Mouse (Mus musculus): ENCODE results near the gene Erbb4.

The Erbb4 gene

DNA sequence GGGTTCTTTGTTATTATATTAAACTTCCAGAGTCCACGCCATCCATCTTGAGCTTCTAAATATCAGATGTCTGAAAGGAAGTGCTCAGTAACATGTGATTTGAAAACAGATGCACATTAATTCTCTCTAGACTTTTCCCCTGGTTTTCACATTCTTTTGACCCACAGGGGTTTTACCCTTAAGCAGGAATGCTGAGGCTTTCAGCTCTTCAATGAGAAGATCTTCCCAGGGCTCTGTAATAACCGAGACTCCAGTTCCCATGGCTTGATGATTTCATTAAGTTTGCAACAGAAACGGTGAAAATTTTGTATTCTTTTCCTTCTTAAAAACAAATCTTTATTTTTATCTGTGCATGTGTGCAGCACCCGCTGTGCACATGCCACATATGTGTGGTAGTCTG, 1051.4 kb downstream of the Erbb4 start:
- no peak for DNase-seq (ENCODE audit: low spot score)

DNA sequence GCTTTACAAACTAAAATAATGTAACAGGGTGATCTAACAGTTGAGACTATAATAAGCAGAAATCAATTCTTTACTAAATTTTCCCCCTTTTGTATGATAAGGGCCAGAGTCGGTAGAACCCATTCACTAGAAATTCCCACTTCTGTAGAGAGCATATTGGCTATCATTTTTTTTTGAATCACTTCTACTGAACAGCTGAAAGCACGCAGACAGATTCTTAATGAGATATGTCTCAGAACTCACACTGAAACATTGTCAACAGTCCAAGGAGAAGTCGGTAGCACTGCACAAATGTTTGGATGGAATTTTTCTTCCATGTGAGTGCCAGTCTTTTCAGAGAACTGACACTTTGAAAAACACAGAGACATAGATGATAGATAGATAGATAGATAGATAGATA, 1053.1 kb downstream of the Erbb4 start:
- no peak for DNase-seq (ENCODE audit: low spot score)

DNA sequence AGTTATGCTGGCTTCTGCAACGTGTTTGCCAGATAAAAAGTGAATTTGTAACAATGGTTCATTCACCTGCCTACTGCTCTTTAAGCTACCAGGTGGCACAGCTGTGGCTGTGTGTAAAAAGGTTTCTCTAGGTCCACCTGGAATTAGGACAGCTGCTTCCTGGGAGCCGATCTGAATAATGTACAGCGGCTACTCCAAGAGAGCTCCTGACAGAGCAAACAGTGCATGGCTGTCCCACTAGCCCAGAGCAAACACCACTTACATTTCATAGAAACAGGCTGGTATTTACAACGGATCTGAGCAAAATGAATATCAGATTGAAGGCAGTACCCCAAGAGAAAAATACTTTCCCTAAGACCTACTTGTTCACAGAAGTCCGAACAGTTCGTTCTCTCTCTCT, 1058.0 kb downstream of the Erbb4 start:
- DNase-seq (ENCODE audit: low spot score), result no peak

DNA sequence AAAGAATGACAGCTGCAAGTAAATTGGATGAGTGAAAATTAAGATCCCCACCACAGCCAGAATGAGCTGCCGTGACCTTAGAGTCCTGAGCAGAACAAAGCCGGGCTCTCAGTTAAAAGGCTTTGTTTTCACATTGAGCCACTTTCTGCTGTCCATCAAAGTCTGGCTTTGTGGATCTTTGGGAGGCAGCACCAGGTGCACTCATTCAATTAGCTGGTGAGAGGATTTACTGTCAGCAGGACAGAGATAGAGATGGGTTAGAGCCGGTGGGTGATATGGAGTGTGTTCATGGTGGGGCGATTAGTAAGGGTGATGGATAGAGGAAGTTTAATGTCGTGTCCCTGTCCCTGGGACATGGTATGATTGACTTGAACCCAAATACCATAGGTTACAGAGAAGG, 1060.7 kb downstream of the Erbb4 start:
- DNase-seq (ENCODE audit: low spot score), result no peak

DNA sequence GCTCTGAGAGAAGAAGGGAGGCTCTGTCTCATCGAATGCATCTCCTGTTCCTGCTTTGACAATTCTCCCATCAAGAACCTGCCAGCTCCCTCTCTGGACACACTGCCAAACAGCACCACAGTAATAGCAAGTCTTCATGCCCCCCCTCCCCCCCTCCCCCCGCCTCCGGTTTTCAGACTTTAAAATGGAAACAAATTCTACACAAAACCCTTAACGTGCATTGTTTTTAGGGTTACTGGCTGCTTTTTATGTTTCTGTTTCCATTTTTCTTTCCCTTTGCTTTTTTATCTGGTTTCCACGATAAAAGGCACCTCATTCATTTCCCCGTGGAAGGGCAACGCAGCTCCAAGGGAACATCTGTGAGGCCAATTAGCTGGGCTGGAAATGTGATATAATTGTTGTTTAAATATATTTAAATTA, 1061.3 kb downstream of the Erbb4 start:
- no peak for DNase-seq (ENCODE audit: low spot score)

DNA sequence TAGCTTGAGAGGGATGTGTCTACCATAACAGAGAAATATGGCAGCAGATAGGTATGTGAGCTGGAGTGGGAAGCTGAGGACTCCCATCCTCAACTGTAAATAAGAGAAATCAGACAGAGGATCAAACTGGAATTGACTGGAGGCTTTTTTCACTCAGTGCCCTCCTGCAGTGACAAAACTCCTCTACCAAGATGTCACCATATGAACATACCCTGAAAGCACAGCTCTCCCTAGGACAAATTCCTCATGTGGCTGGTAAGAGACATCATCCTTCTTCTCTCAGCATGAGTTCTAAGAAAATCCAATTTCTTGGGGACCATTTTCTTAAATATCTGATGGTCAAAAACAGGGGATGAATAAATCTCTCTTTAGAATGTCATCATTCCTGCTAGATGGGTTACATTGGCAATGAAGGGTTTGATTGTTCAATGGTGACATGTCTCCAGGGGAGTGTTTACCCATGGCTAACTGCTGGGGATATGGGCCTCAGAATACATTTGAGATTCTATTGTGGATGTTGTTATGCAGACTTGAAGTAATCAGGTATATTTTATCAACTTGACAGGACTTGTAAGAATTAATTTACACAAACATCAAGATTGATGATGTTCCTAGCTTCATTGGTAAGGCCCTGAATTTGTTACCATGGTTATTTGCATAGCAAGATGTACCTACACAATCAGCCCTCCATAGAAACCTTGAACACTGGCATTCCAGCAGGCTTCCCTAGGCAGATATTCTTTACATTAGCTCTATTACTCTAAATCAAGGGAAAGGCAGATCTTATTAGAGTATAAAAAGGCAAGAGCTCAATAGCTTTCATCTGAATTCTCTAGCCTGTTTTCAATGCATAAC, 1083.5 kb downstream of the Erbb4 start:
- no peak for DNase-seq (ENCODE audit: low spot score)

DNA sequence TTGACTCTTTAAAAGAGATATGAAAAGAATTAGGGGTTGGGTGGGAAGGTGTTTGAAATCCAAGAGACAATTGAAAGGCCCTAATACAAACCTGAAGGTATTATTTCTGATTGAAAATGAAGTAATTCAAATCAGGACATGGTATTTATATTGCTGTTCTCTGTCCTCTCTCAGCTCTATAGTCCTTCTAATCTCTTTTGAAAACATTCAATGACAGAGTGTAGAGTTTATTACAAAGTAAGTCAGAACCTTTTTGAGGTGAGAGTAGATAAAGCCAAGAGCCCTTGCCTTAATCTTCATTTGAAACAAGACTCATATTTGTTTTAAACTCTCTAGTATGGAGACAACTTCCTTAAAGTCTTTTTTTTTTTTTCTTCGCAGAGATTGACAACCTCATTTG, 1087.8 kb downstream of the Erbb4 start:
- no peak for DNase-seq (ENCODE audit: low spot score)

DNA sequence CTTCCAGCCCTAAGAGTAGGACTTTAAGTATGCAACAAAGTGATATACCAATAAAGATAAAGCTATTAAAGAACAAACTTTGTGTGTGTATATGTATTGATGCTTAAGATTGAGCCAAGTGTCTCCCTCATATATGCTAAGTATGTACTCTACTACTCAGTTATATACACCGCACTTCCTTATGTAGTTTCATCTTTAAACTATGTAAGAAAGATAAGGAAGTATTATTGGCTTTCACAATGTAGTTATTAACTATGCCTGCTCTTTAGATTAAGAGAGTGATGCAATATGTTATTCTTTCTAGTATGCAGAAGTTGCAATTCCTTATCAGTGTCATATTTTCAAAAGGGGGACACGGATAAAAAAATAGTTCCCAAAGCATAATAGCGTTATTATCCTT, 1088.2 kb downstream of the Erbb4 start:
- no peak for DNase-seq (ENCODE audit: low spot score)

All from ovary, postnatal 36 days (tissue).